Mouse (Mus musculus) E14TG2a.4 (cell line): ENCODE measurements around the gene Flt1.

Experiments
- H3K27me3 ChIP-seq: 2 replicates; pipeline ENCODE4 v1.6.1; 2014; ENCODE audit warnings: low read length, control low read depth; ENCODE audit not compliant: insufficient read depth
- H3K36me3 ChIP-seq: 2 replicates; pipeline ENCODE4 v1.6.1; 2014; ENCODE audit warnings: low read length, control low read depth; ENCODE audit not compliant: insufficient read depth
- H3K4me1 ChIP-seq: replicated peaks from 2 replicates; pipeline ENCODE4 v1.6.1; 2014; ENCODE audit warnings: low read depth, low read length, control low read depth
- H3K4me3 ChIP-seq: replicated peaks from 2 replicates; pipeline ENCODE4 v1.5.1; 2014; ENCODE audit warnings: mild to moderate bottlenecking, low read length
- H3K9me3 ChIP-seq: 2 replicates; pipeline ENCODE4 v1.6.1; 2014; ENCODE audit warnings: low read length, control low read depth
- CTCF ChIP-seq: conservative IDR thresholded peaks from 2 replicates; pipeline ENCODE4 v1.5.1; 2014; ENCODE audit warnings: low read length
- NANOG ChIP-seq: IDR thresholded peaks from 2 replicates; pipeline ENCODE4 v1.6.1; 2014; ENCODE audit warnings: borderline replicate concordance, low read length, mixed read lengths
- POU5F1 ChIP-seq: IDR thresholded peaks from 2 replicates; pipeline ENCODE4 v1.6.1; 2014; ENCODE audit warnings: low read length, borderline replicate concordance

Flt1 gene

DNA sequence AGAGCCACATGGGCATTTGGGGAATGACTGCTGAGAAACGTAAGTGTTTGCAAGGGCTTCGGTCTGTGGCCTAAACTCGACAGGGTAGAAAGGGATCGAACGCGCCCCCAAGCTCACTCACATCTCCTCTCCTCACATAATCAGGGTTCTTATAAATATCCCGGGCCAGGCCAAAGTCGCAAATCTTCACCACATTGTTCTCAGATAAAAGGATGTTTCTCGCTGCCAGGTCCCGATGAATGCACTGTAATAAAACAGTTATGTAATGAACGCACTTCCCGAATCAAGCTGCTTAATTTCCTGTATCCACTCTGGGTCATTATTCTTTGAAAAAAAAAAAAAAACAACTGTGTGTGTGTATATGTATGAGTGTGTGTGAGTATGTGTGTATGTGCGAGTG lies 145.6 kb downstream of the Flt1 start:
- Histone ChIP-seq H3K4me1 (peaks cover 17% of the 10 kb centered on the region), H3K9me3 (no peaks in the 10 kb centered on the region), H3K36me3 (no peaks in the 10 kb centered on the region), H3K4me3 (no peak overlapping the region), H3K27me3 (peaks cover 34% of the 10 kb centered on the region)
- no peak for TF ChIP-seq CTCF
- TF ChIP-seq NANOG: no peak
- no peak for TF ChIP-seq POU5F1

DNA sequence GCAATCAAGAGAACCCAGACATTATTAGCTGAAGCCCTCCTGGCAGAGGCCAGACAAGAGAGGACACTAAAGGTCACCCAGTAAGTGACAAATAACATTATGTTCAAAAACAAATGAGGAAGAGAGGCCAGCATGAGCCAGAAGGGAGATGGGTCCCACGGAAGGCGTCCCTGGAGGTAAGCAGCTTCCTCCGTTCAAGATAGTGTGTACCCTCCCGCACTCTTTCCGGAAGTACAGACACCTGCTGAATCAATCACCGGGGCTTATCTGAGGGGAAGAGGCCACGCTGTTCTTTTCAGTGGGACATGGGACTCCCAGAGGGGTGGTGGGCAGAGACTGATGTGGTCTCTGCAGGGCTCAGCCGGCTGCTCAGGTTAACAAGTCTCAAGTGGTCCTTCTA lies 146.1 kb downstream of the Flt1 start:
- H3K9me3 ChIP-seq: no peaks in the 10 kb centered on the region
- TF ChIP-seq CTCF (no peak), NANOG (no peak), POU5F1 (no peak)
- H3K36me3 ChIP-seq: no peaks in the 10 kb centered on the region
- peaks cover 33% of the 10 kb centered on the region for H3K27me3 ChIP-seq
- no peak overlapping the region for H3K4me3 ChIP-seq
- peaks cover 18% of the 10 kb centered on the region for H3K4me1 ChIP-seq

DNA sequence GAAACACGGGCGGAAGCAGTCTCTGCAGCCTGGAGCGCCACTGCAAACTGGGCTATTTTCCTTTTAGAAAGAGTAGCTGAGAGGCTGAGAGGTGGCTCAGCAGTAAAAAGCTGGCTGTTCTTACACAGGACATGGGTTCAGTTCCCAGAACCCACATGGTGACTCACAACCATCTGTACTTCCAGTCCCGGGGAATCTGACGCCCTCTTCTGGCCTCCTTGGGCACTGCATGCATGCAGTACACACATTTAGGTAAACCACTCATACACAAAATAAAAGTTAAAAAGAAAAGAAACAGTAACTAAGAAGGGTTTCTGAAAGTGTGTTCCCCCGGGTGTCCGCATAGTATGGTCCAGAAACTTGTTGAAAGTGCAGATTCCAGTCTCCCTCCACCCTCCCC lies 146.7 kb downstream of the Flt1 start:
- Histone ChIP-seq H3K4me3 (no peak overlapping the region), H3K9me3 (no peaks in the 10 kb centered on the region), H3K36me3 (no peaks in the 10 kb centered on the region), H3K4me1 (peaks cover 21% of the 10 kb centered on the region), H3K27me3 (peaks cover 31% of the 10 kb centered on the region)
- TF ChIP-seq POU5F1 (no peak), CTCF (peak; percentile 84), NANOG (no peak)

DNA sequence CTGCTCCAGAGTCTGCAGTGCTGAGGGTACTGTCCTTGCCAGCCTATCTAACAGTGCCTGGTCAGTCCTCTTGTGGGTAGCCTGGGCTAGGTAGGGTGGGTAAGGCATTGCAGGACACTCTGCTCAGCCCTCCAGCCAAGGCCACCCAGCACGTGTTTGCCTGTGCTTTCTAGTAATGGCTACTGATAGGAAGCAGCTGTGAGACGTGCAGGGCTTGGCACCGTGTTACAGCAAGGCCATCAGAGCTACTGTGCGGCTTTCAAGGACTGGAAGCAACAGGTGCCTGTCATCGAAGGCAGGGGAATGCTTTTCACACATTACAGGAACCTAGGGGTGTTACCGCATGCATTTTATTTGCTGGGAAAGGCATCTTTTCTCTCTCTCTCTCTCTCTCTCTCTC lies 148.8 kb downstream of the Flt1 start:
- Histone ChIP-seq H3K4me1 (peaks cover 13% of the 10 kb centered on the region), H3K9me3 (no peaks in the 10 kb centered on the region), H3K36me3 (no peaks in the 10 kb centered on the region), H3K27me3 (peaks cover 31% of the 10 kb centered on the region), H3K4me3 (no peak overlapping the region)
- TF ChIP-seq CTCF (no peak), POU5F1 (no peak), NANOG (no peak)

DNA sequence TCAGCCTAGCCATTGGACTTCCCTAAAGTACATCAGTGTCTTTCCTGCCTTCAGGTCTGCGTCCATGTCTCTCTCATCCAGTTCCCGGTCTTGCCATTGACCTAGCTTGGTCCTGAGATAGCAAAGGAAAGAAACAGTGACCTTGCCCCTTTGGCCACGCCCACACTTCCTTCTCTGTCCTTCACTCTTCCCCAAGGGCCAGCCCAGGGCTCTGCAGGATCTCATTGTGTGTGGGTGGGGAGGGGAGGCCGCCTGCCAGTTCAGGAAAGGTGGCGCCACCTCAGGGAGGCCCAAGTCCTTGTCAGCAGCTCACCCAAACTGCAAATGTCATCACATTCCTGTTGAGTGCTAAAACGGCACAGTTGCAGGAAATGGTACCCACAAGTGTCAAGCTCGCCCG lies 151.3 kb downstream of the Flt1 start:
- H3K27me3 ChIP-seq: peaks cover 31% of the 10 kb centered on the region
- TF ChIP-seq CTCF: no peak
- no peak for TF ChIP-seq POU5F1
- no peak for TF ChIP-seq NANOG
- H3K9me3 ChIP-seq: no peaks in the 10 kb centered on the region
- H3K36me3 ChIP-seq: no peaks in the 10 kb centered on the region
- H3K4me1 ChIP-seq: peaks cover 13% of the 10 kb centered on the region
- H3K4me3 ChIP-seq: no peak overlapping the region

DNA sequence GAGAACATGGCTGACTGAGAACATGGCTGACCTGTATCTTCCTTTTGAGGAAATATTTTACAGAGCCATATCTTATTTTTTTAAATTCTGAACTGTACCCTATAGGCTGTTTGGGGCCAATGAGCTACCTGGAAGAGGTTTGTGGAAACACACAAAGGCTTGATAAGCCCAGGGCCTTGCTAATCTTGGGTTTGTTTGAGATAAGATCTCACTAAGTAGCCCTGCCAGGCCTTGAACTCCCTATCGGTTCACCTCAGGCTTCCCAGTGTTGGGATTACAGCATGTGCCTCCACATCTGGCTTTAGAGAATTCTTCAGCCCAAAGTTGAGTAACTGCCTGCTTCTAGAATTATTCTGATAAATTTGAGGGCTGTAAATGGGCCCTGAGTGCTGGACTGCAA lies 152.3 kb downstream of the Flt1 start:
- H3K27me3 ChIP-seq: peaks cover 27% of the 10 kb centered on the region
- no peaks in the 10 kb centered on the region for H3K9me3 ChIP-seq
- TF ChIP-seq POU5F1 (no peak), CTCF (no peak), NANOG (no peak)
- H3K36me3 ChIP-seq: no peaks in the 10 kb centered on the region
- no peak overlapping the region for H3K4me3 ChIP-seq
- peaks cover 13% of the 10 kb centered on the region for H3K4me1 ChIP-seq

DNA sequence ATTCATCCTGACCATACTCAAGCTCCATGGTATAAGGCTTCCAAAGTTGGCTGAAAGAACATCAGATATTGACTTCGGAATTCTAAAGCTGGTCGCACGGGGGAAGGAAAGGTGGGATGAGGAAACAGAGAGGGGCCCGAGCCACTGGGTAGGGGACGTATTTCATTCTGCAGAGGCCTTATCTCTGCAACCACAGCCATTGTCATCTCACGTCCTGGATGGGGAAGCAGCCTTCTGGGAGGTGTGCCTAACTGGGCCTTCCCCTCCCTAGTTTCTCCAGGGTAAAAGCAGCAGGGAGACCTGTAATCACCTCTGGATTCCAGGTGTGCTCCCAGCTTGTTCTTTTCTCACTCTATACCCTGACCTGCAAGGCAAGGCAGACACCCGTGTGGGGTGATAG lies 153.1 kb downstream of the Flt1 start:
- Histone ChIP-seq H3K36me3 (no peaks in the 10 kb centered on the region), H3K9me3 (no peaks in the 10 kb centered on the region), H3K4me1 (peaks cover 13% of the 10 kb centered on the region), H3K4me3 (no peak overlapping the region), H3K27me3 (peaks cover 19% of the 10 kb centered on the region)
- TF ChIP-seq CTCF: no peak
- TF ChIP-seq NANOG: no peak
- TF ChIP-seq POU5F1: no peak

DNA sequence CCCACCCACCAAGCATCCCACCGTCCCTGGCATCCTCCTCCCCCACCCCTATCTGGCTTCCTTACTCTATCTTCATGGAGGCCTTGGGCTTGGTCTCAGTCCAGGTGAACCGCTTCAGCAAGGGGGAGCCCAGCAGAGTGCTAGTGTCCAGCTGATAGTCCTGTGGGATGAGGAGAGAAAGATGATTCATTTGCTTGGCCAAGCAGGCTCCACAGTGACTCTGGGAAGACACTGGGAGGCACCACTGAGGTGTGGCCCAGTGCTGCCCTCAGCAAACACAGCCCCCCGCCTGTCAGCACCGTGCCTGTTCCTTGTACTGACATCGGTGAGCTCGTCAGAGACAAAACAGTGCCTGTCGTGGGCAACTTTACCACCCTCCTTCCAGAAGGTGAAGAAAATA lies 159.5 kb downstream of the Flt1 start:
- peaks cover 4% of the 10 kb centered on the region; the same call in 1 of the 2 replicates for H3K27me3 ChIP-seq
- no peaks in the 10 kb centered on the region for H3K36me3 ChIP-seq
- H3K9me3 ChIP-seq: no peaks in the 10 kb centered on the region
- H3K4me3 ChIP-seq: no peak overlapping the region
- H3K4me1 ChIP-seq: peaks cover 17% of the 10 kb centered on the region
- no peak for TF ChIP-seq NANOG
- TF ChIP-seq POU5F1: no peak
- TF ChIP-seq CTCF: no peak

DNA sequence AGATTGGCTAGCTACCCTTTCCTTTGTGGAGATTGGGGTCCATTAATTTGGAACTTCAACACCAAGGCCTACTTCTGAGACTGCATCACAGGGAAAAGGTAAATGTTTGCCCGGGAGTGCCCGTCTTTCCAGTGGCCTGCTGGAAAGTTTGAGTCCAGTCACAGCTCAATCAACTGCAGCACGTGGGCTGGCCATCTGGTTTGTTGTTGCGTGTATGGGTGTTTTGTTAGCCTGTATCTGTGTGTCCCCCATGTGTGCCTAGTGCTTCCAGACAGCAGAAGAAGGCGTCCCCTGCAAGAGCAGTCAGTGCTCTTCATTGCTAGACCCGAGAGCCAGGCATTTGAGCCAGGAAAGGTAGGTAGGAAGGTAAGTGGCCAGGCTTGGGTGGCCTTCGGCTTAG lies 160.4 kb downstream of the Flt1 start:
- Histone ChIP-seq H3K27me3 (peaks cover 4% of the 10 kb centered on the region; the same call in 1 of the 2 replicates), H3K4me1 (peaks cover 17% of the 10 kb centered on the region), H3K4me3 (no peak overlapping the region), H3K9me3 (no peaks in the 10 kb centered on the region), H3K36me3 (no peaks in the 10 kb centered on the region)
- no peak for TF ChIP-seq CTCF
- TF ChIP-seq NANOG: no peak
- no peak for TF ChIP-seq POU5F1
